Mouse (Mus musculus) neutrophil, adult 5-6 weeks (primary cell): ENCODE results near the gene Ciapin1. TPM values are rescaled to one million over a fixed set of nuclear protein-coding genes. Genes with fewer than 3 reads are reported as not detected.

ENCODE experiments used
- total RNA-seq: library from RNA; stranded (forward); fragments of 200-1000 nt; gene quantifications from 2 replicates; pipeline ENCODE4 v1.2.3, GENCODE M21; 2017

The Ciapin1 gene
- total RNA-seq, 1 experiment from 2014 or later = 26.1 TPM

Other genes starting within 250 kb of the Ciapin1 start
- gene Rspry1, start 236.4 kb downstream of the Ciapin1 start, total RNA-seq = 38.4 and 44.0 TPM in 2 replicates
- 87.2 and 119 TPM in 2 replicates for gene Fam192a, start 236.4 kb downstream of the Ciapin1 start, total RNA-seq
- 83.4 and 139 TPM in 2 replicates for gene Arl2bp, start 171.8 kb downstream of the Ciapin1 start, total RNA-seq
- 0.25 and 0.81 TPM in 2 replicates for gene Pllp, start 142.1 kb downstream of the Ciapin1 start, total RNA-seq
- not detected in 2 replicates for gene Ccl22, start 92.8 kb downstream of the Ciapin1 start, total RNA-seq
- gene Cx3cl1, start 66.3 kb downstream of the Ciapin1 start, total RNA-seq = not detected in 2 replicates
- not detected in 2 replicates for gene Ccl17, start 27.9 kb downstream of the Ciapin1 start, total RNA-seq
- 29.4 and 29.7 TPM in 2 replicates for gene Coq9, start within 50 bp of the Ciapin1 start, total RNA-seq
- gene Polr2c, start 19.1 kb upstream of the Ciapin1 start, total RNA-seq = 34.4 and 38.9 TPM in 2 replicates
- gene Dok4, start 38.0 kb upstream of the Ciapin1 start, total RNA-seq = 2.2 and 3.3 TPM in 2 replicates
- 2.2 and 3.6 TPM in 2 replicates for gene Ccdc102a, start 79.7 kb upstream of the Ciapin1 start, total RNA-seq
- 4.2 and 4.3 TPM in 2 replicates for gene Adgrg5, start 85.3 kb upstream of the Ciapin1 start, total RNA-seq
- 2.2 and 2.3 TPM in 2 replicates for gene Adgrg1, start 136.4 kb upstream of the Ciapin1 start, total RNA-seq
- 21.5 and 23.4 TPM in 2 replicates for gene Adgrg3, start 179.3 kb upstream of the Ciapin1 start, total RNA-seq
- gene Drc7, start 216.7 kb upstream of the Ciapin1 start, total RNA-seq = 0.23 TPM in 1 of 2 replicates, not detected in the other
- 22.8 and 26.2 TPM in 2 replicates for gene Katnb1, start 242.8 kb upstream of the Ciapin1 start, total RNA-seq